Mouse (Mus musculus) liver, embryonic 14.5 days (tissue): ENCODE measurements around the gene Ndufc2.

Source experiments
- CTCF ChIP-seq: IDR thresholded peaks from 2 replicates; pipeline ENCODE4 v1.5.1; 2016; ENCODE audit warnings: antibody characterized with exemption, low read depth, control low read depth
- EP300 ChIP-seq: IDR thresholded peaks from 2 replicates; pipeline ENCODE4 v1.6.1; 2016; ENCODE audit warnings: antibody characterized with exemption, low read depth

DNA sequence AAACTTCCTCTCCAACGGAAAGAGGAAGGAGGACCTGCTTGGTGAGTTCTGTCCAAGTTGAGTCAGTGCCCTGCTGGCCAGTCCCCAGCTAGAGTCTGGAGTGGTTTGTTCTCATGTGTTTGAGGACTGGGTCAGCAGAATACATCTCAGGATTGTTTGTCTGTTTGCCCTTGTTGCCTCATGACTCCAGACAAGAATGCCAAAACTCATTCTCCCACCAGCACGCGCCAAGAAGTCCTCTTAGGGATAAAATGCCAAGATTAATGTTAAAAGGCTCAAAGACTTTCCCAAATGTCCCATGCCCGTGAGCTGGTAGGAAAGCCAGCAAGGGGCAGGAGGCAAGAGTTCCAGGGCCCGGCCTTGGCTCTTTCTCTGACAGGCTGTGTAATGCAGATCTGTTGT is 42.9 kb upstream of the Ndufc2 start:
- TF ChIP-seq CTCF: no peak
- no peak for TF ChIP-seq EP300
